Mouse (Mus musculus): ENCODE results near the gene Gm3383. TPM values are rescaled to one million over a fixed set of nuclear protein-coding genes. Genes with fewer than 3 reads are reported as not detected.

Gm3383 gene
- polyA plus RNA-seq (2015; fragmentation: Illumina TruSeq; extraction: RNeasy Lipid Tissue Mini Kit (QIAGEN cat#74804); ENCODE audit: low read depth, low replicate concordance): 2.7 TPM

GRCm38 (mm10) chr14:5807882-5808281 is at the start of gene Gm3383:
Gene Gm3383 (minus strand): TSS chr14:5807982.

GRCm38 (mm10) chr14:5830229-5830628 is 22.4 kb upstream of the Gm3383 start, which contains the start of gene Gm3424:
Gene Gm3424 (minus strand): TSS chr14:5830329.

GRCm38 (mm10) chr14:5741477-5741876 is 66.3 kb downstream of the Gm3383 start, which contains the start of gene Gm3373:
Gene Gm3373 (minus strand): TSS chr14:5741577.

GRCm38 (mm10) chr14:5687357-5687756 is 120.4 kb downstream of the Gm3383 start, which contains the start of gene Gm9603:
Gene Gm9603 (minus strand): TSS chr14:5687457.

GRCm38 (mm10) chr14:5632928-5633327 is 174.9 kb downstream of the Gm3383 start, which contains the start of gene Gm8265:
Gene Gm8265 (minus strand): TSS chr14:5633028.

Other genes starting within 250 kb of the Gm3383 start
- not detected for gene Gm8265, start 175.0 kb downstream of the Gm3383 start, polyA plus RNA-seq (2015; fragmentation: Illumina TruSeq; extraction: RNeasy Lipid Tissue Mini Kit (QIAGEN cat#74804); ENCODE audit: low read depth, low replicate concordance)
- not detected for gene Gm9603, start 120.5 kb downstream of the Gm3383 start, polyA plus RNA-seq (2015; fragmentation: Illumina TruSeq; extraction: RNeasy Lipid Tissue Mini Kit (QIAGEN cat#74804); ENCODE audit: low read depth, low replicate concordance)
- 0.62 TPM for gene Gm3373, start 66.4 kb downstream of the Gm3383 start, polyA plus RNA-seq (2015; fragmentation: Illumina TruSeq; extraction: RNeasy Lipid Tissue Mini Kit (QIAGEN cat#74804); ENCODE audit: low read depth, low replicate concordance)
- not detected for gene Gm3424, start 22.3 kb upstream of the Gm3383 start, polyA plus RNA-seq (2015; fragmentation: Illumina TruSeq; extraction: RNeasy Lipid Tissue Mini Kit (QIAGEN cat#74804); ENCODE audit: low read depth, low replicate concordance)
- gene Gm8237, start 72.4 kb upstream of the Gm3383 start, polyA plus RNA-seq (2015; fragmentation: Illumina TruSeq; extraction: RNeasy Lipid Tissue Mini Kit (QIAGEN cat#74804); ENCODE audit: low read depth, low replicate concordance): 0.58 TPM
- 1.2 TPM for gene Gm3248, start 153.8 kb upstream of the Gm3383 start, polyA plus RNA-seq (2015; fragmentation: Illumina TruSeq; extraction: RNeasy Lipid Tissue Mini Kit (QIAGEN cat#74804); ENCODE audit: low read depth, low replicate concordance)
- not detected for gene Gm3453, start 171.2 kb upstream of the Gm3383 start, polyA plus RNA-seq (2015; fragmentation: Illumina TruSeq; extraction: RNeasy Lipid Tissue Mini Kit (QIAGEN cat#74804); ENCODE audit: low read depth, low replicate concordance)

Measured in brain, adult 10 weeks (tissue).